Mouse (Mus musculus) common myeloid progenitor, adult 5-6 weeks (primary cell): ENCODE results near the gene Tas1r1. TPM values are rescaled to one million over a fixed set of nuclear protein-coding genes. Genes with fewer than 3 reads are reported as not detected.
A peak's percentile ranks its signal among the peaks of the same experiment; 100 is the strongest.
"Not testable (repeated sequence)": the region's sequence is repeated elsewhere in the genome, so short reads cannot be mapped to it uniquely, and the experiment has no call there.

Experiments used
- ATAC-seq: replicated peaks from 2 replicates; pipeline ENCODE4 v1.8.0; 2016; ENCODE audit warnings: low read depth, mild to moderate bottlenecking, moderate TSS enrichment, inconsistent platforms; ENCODE audit not compliant: poor library complexity, severe bottlenecking
- total RNA-seq: library from RNA; stranded (forward); fragments of 200-1000, 187-1606 nt; gene quantifications from 2 replicates; pipeline ENCODE4 v1.2.3, GENCODE M21; 2017

Tas1r1 gene
- total RNA-seq, 1 experiment from 2014 or later: 1.5 TPM

DNA sequence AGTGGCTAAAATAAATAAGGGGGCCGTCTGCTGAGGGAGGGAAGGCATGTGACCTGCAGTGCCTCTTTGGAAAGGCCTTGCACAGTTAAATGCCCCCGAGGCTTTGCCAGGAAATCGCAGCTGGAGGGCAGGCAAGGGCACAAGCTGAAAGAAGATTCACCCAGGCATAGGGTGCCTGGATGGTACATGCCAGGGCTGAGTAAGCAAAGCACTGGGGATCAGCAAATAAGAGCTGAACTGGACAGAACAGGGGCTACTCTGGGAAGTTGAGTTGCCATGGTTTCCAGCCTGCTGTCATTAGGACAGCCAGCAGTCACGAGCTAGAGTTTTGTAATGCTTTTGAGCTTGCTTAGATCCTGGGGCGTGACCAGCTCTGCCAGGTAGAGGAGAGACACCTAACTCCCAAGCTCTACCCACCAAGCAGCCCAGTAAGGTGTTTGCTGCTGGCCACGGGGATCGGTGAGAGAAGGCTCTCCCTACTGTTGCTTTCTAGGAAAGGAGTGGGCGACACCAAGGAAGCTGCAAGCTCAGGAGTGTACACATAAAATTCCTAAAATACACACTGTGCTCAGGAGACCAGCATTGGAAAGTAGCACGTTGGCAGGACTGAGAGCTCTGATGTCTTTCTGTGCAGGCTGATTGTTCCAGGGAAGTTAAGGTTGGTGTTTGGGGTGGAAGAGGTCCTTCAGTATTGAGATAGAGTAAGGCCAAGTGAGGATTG lies 24.2 kb upstream of the Tas1r1 start:
- no peak for ATAC-seq

DNA sequence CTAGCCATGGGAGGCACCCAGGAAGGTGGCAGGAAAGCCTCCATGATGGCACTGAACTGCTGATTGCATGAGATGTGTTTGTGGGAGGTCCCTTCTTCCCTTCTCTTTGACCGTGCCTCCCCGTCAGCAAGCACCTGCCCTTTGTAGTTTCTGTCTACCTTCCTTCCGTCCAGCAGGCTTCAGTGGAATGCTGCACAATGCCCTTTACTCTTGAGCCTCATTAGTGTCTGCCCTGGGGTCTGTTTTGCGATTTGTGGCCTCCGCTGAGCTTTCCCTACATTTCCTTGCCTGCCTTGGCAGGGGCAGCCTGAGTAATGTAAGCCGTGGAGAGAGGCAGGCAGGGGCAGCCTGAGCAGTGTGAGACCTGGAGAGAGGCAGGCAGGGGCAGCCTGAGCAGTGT lies 6.2 kb upstream of the Tas1r1 start:
- ATAC-seq: no peak

DNA sequence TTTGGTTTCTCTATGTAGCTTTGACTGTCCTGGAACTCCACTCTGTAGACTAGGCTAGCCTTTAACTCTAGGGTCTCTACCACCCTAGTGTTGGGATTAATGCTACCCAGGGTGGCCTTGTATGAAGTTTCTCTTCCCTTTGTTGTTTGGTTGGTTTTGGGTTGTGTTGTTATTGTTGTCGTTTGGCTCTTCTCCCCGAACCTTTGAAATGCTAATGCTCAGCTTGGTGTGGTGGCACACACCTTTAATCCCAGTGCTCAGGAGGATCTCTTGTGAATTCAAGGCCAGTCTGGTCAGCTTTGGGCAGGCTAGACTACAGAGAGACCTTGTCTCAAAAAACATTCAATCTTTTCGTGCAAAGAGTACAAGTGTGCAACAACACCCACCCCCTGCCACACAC lies 4.8 kb upstream of the Tas1r1 start:
- no peak for ATAC-seq

DNA sequence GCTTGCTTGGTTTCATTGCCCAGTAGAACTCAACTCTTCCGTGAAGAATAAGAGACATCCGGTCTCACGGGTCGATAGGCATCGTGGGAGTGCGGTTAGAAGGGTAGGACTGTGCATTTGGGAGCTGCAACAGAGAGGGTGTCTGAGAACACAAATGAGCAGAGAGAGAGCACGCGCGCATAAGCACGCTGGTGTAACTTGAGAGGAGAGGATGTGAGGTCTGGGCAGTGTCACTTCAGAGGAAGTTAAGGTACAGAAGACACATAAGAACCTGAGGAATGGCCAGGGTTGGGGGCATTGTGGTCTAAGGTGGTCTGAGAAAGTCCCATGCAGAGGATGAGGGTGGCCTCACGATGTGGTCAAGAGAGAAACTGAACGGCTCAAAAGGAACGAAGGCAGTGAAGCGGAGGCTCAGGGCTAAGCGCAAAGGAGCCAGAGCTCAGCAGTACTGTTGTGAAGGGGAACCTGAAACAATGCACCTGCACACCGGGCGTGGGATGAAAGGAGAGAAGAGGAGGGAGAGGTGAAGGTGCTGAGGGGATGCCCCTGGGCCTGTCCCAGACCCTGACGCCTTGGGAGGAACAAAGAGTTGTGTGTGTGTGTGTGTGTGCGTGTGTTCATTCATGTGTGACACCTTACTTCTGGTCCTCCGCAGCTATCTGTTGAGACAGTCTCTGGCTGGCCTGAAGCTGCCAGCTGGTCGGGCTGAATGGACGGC lies 3.7 kb upstream of the Tas1r1 start:
- ATAC-seq: no peak

DNA sequence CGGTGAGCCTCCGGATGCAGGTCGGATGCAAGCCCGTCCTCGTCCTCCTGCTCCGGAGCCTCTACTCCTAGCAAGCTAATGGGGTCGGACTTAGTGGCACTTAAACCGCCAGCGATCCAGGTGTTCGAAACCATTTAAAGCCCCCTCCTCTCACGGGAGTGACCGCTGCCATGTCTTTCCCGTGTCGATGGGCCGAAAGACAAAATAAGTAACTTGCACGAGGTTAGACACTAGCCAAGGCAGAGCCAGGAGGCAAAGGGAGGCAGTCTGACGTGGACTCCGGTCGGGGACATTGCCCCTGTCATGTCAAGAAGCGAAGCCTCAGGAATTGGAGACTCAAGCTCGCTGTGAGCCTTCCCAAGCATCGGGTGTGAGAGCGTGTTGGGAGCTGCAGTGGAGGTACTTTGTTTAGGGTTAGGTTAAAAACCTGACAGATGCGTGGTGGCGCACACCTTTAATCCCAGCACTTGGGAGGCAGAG lies 1.5 kb upstream of the Tas1r1 start:
- no peak for ATAC-seq

DNA sequence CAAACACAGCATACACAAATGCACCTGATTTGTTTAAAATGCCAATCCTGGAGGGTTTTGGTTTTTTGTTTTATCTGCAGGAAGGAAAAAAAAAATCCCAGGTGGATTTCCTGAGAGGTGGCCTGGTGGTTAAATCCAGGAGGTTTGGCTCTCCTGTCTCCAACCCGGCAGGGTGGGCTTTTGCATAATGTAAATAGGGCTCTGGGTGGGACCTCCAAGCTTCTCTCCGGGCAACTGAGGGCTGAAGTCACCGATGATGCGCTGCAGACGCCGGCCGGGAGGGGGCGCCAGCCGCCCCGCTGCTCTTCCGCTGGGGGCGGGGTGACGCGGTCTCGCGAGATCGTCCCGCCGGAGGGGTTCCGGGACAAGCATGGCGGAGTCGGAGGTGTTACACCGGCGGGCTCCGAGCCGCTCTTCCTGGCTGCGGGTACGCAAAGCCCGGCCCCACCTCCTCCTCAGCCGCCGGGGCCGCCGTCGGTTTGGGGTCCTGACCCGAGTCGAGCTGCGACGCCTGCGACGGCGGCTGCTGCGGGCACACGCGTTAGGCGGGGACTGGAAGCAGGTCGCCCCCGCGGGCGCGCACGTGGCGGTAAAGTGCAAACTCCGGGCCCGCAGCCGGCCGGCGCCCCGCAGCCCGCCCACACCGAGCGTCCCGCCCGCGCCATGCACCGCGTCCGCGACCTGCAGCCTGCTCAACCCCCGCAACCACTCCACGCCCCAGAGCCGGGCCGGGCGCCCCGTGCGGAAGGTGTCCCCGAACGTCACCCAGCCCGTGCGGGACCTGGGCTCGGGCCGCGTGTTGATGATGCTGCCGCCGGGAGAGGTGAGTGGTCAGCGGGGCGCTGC lies 840 bp upstream of the Tas1r1 start, which contains the start of gene Nol9:
Gene Nol9 (plus strand): TSS at position 337 of the 846 bp plus-strand sequence.
- ATAC-seq: peak; percentile 83

DNA sequence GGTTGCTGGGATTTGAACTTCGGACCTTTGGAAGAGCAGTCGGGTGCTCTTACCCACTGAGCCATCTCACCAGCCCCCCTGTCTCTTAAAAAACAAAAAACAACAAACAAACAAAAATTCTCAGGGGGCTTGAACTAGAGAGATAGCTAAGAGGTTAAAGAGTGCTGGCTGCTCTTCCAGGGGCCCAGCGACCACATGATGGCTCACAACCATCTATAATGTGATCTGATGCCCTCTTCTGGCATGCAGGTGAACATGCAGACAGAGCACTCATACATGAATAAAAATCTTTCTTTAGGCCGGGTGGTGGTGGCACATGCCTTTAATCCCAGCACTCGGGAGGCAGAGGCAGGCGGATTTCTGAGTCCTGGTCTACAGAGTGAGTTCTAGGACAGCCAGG lies 1.9 kb downstream of the Tas1r1 start:
- ATAC-seq: not testable (repeated sequence)

DNA sequence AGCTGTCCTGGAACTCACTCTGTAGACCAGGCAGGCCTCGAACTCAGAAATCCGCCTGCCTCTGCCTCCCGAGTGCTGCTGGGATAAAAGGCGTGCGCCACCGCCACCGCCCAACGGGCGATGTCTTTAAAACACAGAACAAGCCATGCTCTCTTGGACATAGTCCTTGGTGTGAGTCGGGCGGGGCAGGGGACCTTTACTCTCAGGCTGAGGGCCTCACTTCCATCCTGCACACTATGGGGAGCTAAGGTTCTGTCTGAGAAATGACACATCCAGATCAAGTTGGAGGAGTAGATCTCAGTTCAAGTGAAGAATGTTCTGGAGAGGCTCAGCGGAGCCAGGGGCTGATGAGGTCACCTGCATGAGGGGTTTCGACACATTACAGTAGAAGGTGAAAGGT lies 5.4 kb downstream of the Tas1r1 start:
- ATAC-seq: no peak

DNA sequence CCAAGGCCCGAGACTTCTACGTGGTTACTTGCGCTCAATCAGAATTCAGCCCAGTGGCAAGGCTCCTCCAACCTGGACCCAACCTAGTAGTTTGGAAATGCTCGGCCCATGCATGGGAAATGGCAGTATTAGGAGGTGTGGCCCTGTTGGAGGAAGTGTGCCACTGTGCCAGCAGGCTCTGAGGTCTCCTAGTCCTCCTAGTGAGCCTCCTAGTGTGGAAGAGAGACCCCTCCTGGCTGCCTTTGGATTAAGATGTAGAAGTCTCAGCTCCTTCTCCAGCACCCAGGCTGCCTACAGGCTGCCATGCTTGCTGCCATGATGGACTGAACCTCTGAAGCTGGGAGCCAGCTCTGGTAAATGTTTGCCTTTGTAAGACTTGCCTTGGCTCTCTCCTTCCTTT lies 8.4 kb downstream of the Tas1r1 start:
- ATAC-seq: peak; percentile 34

DNA sequence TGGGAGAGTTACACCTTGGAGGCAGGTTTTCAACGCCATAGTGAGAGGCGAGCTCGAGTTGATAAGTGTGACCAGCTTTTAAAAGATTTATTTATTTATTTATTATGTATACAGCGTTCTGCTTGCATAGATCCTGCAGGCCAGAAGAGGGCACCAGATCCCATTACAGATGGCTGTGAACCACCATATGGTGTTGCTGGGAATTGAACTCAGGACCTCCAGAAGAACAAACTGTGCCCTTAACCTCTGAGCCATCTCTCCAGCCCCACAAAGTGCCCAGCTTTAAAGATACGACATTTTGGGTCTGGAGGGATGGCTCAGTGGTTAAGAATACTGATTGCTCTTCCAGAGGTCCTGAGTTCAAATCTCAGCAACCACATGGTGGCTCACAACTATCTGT lies 9.3 kb downstream of the Tas1r1 start:
- no peak for ATAC-seq

DNA sequence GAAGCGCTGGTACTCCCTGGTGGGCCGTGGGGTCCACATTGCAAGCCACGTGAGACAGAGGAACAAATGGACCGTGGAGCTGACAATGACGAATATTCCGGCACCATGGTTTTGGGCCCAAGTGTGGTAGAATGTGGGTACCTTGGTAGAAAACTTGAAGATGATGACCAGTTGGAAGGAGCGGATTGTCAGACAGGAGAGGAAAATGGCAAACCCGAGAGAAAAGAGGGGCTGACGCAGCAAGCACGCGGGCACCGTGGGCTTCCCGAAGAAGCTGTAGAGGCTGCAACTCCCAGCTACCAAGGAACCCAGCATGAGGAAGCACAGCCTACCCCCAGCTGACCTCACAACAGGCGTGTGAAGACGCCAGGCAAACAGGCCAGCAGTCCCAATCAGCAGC lies 9.9 kb downstream of the Tas1r1 start:
- ATAC-seq: no peak

DNA sequence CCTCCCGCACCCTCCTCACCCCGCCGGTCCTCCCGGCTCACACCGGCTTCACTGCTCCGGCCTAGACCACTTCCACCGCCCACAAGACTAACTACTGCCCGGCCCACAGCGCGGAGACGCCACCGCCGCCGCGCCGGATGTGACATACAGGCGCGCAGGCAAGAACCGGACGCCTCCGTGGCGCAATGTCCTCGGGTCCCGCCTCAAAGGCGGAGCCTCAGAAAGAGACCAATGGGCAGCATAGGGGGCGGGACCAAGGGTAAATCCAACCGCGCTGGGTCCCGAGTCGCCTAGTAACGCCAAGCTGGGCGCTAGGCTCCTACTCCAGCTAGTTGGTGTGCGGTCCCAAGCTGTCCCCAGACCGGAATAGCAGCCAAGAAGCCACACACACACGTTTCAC lies 10.8 kb downstream of the Tas1r1 start, which contains the start of gene Zbtb48:
Gene Zbtb48 (minus strand): TSS at position 148 of the 400 bp plus-strand sequence.
- ATAC-seq: peak; percentile 90

DNA sequence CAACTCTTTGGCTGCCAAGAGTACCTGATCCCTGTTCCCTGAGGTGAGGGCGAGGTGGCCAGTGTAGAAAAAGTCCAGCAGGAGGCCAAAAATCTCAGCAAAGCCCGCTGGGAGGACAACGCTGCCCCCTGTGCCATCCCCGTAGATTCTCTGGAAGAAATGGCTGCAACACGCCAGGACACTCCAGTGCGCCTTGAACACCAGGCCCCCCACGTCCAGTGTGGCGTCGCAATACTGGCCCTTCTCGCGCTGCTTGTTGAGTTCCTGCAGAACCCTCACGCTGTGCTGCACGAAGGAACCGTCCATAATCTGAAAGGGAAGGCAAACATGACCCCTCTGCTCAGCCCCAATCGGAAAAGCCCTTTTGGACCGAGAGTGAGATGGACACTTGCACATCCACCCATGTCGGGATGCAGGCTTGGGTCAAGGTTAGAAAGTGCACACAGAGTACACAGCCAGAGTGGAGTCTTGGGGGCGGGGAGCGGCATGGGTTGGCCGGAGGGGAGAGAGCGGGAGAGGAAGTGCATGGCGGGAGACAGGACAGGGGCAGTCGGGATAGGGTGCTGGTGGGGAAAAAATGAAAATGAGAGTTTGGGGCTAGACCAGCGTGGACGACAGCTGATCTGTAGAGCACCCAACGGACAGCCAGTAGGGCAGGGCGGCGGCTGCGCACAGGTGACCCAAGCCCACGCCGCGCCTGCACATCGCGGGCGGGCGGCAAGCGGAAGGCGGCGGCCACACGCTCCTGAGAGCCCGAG lies 11.4 kb downstream of the Tas1r1 start:
- peak; percentile 11 for ATAC-seq

DNA sequence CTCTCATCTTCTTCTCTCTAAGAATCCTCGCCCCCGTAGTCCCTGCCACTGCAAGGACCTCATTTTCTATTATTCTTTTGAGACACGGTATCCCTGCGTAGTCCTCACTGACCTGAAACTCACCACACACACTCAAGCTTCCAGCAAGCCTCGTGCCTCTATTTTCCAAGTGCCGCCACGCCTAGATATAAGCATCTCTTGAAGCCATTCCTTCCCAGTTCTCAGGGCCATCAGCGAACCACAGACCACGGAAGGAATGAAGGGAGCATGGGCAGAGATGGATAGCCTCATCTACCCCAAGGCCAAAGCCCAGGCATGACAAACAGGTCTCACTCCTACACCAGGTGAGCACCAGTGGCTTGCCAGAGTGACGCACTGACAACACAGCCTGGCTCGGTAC lies 13.8 kb downstream of the Tas1r1 start:
- no peak for ATAC-seq

DNA sequence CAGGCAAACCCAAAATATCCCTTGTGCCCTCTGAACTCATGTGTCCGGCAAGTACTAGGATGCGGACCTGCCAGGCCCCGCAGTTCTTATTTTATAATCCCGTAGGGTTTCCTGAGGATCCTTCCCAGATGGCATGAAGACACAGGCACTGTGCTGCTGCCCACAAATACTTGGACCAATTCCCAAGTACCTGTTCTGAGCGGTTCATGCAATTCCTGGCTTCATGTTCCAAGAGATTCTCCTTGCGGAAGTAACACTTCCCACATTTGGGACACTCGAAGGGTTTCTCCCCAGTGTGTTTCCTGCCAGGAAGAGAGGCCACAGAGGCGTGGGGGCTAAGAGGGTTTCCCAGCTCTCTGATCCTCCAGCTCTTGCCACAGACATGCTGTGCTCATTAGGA lies 15.9 kb downstream of the Tas1r1 start:
- no peak for ATAC-seq

DNA sequence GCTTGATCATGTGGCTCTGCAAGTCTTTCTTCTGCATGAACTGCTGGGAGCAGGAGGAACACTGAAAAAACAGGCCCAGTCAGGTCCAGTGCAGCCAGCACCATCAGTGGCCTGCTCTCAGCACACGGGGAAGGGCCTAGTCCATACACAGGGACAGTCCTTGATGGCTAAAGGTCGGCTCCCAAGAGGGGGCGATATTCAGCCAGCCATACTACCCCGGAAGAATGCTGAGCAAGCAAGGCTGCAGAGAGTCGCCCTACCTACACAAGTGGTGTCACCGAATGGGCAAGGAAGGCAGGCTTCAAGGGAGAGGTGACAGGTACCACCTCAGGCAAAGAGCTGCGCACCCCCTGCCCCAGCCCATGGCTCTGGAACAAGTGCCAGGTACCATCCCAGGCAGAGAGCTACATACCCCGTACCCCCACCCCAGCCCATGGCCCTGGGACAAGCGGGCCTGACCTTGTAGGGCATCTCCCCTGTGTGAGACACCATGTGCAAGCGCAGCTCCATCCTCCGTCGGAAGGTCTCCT lies 16.7 kb downstream of the Tas1r1 start:
- no peak for ATAC-seq

DNA sequence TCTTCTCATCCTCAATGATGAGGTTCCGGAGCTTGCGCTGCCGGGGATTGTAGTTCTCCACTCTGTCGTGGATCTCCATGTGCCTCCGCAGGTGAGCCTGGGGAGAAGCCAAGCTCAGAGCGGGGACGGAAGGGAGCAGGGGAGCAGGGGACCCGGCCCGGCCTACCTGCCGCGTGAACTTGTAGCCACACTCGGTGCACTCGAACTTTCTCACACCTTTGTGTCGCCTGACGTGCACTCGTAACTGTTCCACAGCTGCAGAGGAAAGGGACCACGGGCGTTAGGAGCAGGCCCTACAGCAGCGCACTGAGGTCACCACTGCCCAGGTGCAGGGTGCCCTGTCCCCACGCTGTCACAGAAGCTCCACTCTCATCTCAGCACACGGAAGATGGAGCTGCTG lies 18.3 kb downstream of the Tas1r1 start:
- ATAC-seq: no peak

DNA sequence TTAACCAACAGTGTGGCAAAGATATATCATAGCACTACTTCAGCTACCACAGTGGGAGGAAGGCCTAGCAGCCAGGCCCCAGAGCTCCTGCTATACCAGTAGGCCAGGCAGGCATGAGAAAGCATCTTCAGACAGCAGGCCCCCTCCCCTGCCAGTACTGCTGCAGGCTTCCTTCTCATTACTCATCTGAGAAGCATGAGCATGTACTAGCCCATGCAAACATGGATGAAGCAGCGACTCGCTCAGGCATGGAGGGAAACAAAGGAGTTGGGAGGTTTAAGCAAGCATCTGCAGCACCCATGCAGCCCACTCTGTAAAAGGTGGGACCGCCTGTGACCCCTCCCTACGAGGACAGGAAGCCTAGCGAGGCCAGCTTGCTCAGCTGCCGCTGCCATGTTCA lies 19.3 kb downstream of the Tas1r1 start:
- no peak for ATAC-seq

DNA sequence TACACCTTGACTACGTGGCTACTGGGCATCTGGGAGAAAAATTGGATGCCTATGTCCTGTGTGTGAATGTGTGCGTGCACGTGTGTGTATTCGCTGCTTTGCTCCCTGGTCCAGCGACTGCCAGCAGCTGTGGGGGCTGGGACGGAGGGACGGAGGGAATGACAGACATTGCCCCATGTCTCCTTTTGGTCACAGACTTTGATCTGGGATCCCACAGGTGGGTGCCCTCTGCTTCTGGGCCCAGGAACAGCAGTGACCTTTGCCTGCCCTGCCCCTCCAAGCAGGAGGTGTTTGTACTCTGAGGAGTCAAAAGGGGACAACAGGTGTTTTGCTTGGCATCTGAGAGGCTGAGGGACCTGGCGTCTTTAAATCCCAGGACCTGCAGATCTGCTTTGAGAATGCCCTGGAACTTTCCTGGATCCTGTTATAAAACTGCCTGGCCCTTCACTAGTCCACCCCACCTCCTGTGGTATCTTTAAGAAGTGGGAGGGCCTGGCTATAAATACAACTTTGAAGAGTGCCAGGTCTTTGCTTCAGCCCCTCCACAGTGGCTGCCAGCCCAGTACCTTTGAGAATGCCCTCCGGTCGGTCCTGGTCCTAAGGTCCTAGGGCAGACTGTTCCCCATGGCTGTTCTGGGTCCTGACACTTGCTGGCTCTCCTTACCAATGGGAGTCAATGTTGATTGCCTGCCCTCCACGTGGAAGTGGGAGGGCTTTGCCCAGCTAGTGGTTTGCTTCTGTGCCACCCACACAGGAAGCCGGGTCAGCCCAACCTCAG lies 25.1 kb downstream of the Tas1r1 start:
- peak; percentile 43 for ATAC-seq
